Mouse (Mus musculus) megakaryocyte, embryonic 14.5 days (primary cell): ENCODE measurements around the gene Ldha.

Experiments
- FLI1 ChIP-seq: IDR thresholded peaks from 2 replicates; pipeline ENCODE4 v1.6.1; 2012; ENCODE audit warnings: low read length, inconsistent platforms, mixed read lengths
- GATA1 ChIP-seq: IDR thresholded peaks from 3 replicates; pipeline ENCODE4 v1.6.1; 2012; ENCODE audit warnings: mixed read lengths, low read length, inconsistent platforms, borderline replicate concordance

GRCm38 (mm10) chr7:46876841-46877240, 35.6 kb downstream of the Ldha start:
- TF ChIP-seq GATA1 (no peak), FLI1 (no peak)
